Mouse (Mus musculus): ENCODE results near the gene Tet2.
"Not testable (repeated sequence)": the region's sequence is repeated elsewhere in the genome, so short reads cannot be mapped to it uniquely, and the experiment has no call there.

The Tet2 gene

GRCm38 (mm10) chr3:133548613-133549012, 3.7 kb upstream of the Tet2 start:
- no peak for DNase-seq (ENCODE audit: low spot score in 2 of 2)

GRCm38 (mm10) chr3:133546790-133547189, 1.9 kb upstream of the Tet2 start:
- no peak for DNase-seq (ENCODE audit: low spot score in 2 of 2)

GRCm38 (mm10) chr3:133545304-133545666, 346 bp upstream of the Tet2 start:
- DNase-seq (ENCODE audit: low spot score in 2 of 2), result no peak

- DNase-seq (ENCODE audit: low spot score in 2 of 2), result peak; percentile 74 to 79
These were observed 798 bp downstream of the Tet2 start for GRCm38 (mm10) chr3:133544131-133544550.

GRCm38 (mm10) chr3:133543101-133544020, 1.6 kb downstream of the Tet2 start:
- no peak for DNase-seq (ENCODE audit: low spot score in 2 of 2)

GRCm38 (mm10) chr3:133542084-133542483, 2.9 kb downstream of the Tet2 start:
- DNase-seq (ENCODE audit: low spot score in 2 of 2), result no peak

- no peak for DNase-seq (ENCODE audit: low spot score in 2 of 2)
These were observed 3.9 kb downstream of the Tet2 start for GRCm38 (mm10) chr3:133541000-133541399.

- no peak for DNase-seq (ENCODE audit: low spot score in 2 of 2)
These were observed 4.9 kb downstream of the Tet2 start for GRCm38 (mm10) chr3:133539991-133540390.

- DNase-seq (ENCODE audit: low spot score in 2 of 2), result not testable (repeated sequence)
These were observed 6.4 kb downstream of the Tet2 start for GRCm38 (mm10) chr3:133538499-133538898.

- no peak for DNase-seq (ENCODE audit: low spot score in 2 of 2)
These were observed 9.3 kb downstream of the Tet2 start for GRCm38 (mm10) chr3:133535644-133536043.

- no peak for DNase-seq (ENCODE audit: low spot score in 2 of 2)
These were observed 10.9 kb downstream of the Tet2 start for GRCm38 (mm10) chr3:133534066-133534465.

- no peak for DNase-seq (ENCODE audit: low spot score in 2 of 2)
These were observed 11.5 kb downstream of the Tet2 start for GRCm38 (mm10) chr3:133533272-133533995.

- no peak for DNase-seq (ENCODE audit: low spot score in 2 of 2)
These were observed 12.1 kb downstream of the Tet2 start for GRCm38 (mm10) chr3:133532806-133533205.

- DNase-seq (ENCODE audit: low spot score in 2 of 2), result no peak
These were observed 12.7 kb downstream of the Tet2 start for GRCm38 (mm10) chr3:133532252-133532651.

- no peak for DNase-seq (ENCODE audit: low spot score in 2 of 2)
These were observed 13.8 kb downstream of the Tet2 start for GRCm38 (mm10) chr3:133531101-133531500.

- no peak for DNase-seq (ENCODE audit: low spot score in 2 of 2)
These were observed 14.3 kb downstream of the Tet2 start for GRCm38 (mm10) chr3:133530664-133531063.

GRCm38 (mm10) chr3:133526119-133526723, 18.7 kb downstream of the Tet2 start:
- no peak for DNase-seq (ENCODE audit: low spot score in 2 of 2)

GRCm38 (mm10) chr3:133525578-133525977, 19.4 kb downstream of the Tet2 start:
- no peak for DNase-seq (ENCODE audit: low spot score in 2 of 2)

- no peak for DNase-seq (ENCODE audit: low spot score in 2 of 2)
These were observed 20.4 kb downstream of the Tet2 start for GRCm38 (mm10) chr3:133524341-133525050.

- DNase-seq (ENCODE audit: low spot score in 2 of 2), result no peak
These were observed 21.7 kb downstream of the Tet2 start for GRCm38 (mm10) chr3:133523191-133523590.

GRCm38 (mm10) chr3:133522289-133522688, 22.6 kb downstream of the Tet2 start:
- no peak for DNase-seq (ENCODE audit: low spot score in 2 of 2)

- no peak for DNase-seq (ENCODE audit: low spot score in 2 of 2)
These were observed 26.1 kb downstream of the Tet2 start for GRCm38 (mm10) chr3:133518801-133519200.

All from natural killer cell, adult 2 months (primary cell).